Mouse (Mus musculus): ENCODE measurements around the gene Pdzk1ip1. TPM values are rescaled to one million over a fixed set of nuclear protein-coding genes. Genes with fewer than 3 reads are reported as not detected.
A peak's percentile ranks its signal among the peaks of the same experiment; 100 is the strongest.

Gene Pdzk1ip1
- total RNA-seq, 2 experiments from 2014 or later: 0.42 to 0.67 TPM

GRCm38 (mm10) chr4:115075204-115075915 lies 13.1 kb upstream of the Pdzk1ip1 start:
- peak; percentile 32 to 69 for DNase-seq

GRCm38 (mm10) chr4:115078892-115079820 lies 9.4 kb upstream of the Pdzk1ip1 start:
- DNase-seq: peak in 1 of 2 experiments; percentile 42

GRCm38 (mm10) chr4:115079821-115080349 lies 8.6 kb upstream of the Pdzk1ip1 start:
- DNase-seq: no peak

GRCm38 (mm10) chr4:115083031-115083430 lies 5.5 kb upstream of the Pdzk1ip1 start:
- no peak for DNase-seq

GRCm38 (mm10) chr4:115085522-115086095 lies 2.9 kb upstream of the Pdzk1ip1 start:
- DNase-seq: peak; percentile 59 to 78

- DNase-seq: no peak
These were observed 2.3 kb upstream of the Pdzk1ip1 start for GRCm38 (mm10) chr4:115086257-115086656.

- DNase-seq: no peak
These were observed 1.6 kb upstream of the Pdzk1ip1 start for GRCm38 (mm10) chr4:115086763-115087415.

GRCm38 (mm10) chr4:115090592-115090991 lies 2.1 kb downstream of the Pdzk1ip1 start:
- no peak for DNase-seq

GRCm38 (mm10) chr4:115091806-115092205 lies 3.3 kb downstream of the Pdzk1ip1 start:
- DNase-seq: no peak

GRCm38 (mm10) chr4:115093331-115093864 lies 4.9 kb downstream of the Pdzk1ip1 start:
- no peak for DNase-seq

GRCm38 (mm10) chr4:115094056-115094455 lies 5.5 kb downstream of the Pdzk1ip1 start:
- no peak for DNase-seq

GRCm38 (mm10) chr4:115095671-115096434 lies 7.3 kb downstream of the Pdzk1ip1 start:
- DNase-seq: peak; percentile 29 to 35

- DNase-seq: peak in 1 of 2 experiments; percentile 19
These were observed 8.1 kb downstream of the Pdzk1ip1 start for GRCm38 (mm10) chr4:115096435-115097145.

GRCm38 (mm10) chr4:115097146-115097496 lies 8.6 kb downstream of the Pdzk1ip1 start:
- DNase-seq: peak in 1 of 2 experiments; percentile 38

- peak; percentile 47 to 67 for DNase-seq
These were observed 13.2 kb downstream of the Pdzk1ip1 start for GRCm38 (mm10) chr4:115101682-115102081.

GRCm38 (mm10) chr4:115103510-115103909 lies 15.0 kb downstream of the Pdzk1ip1 start:
- DNase-seq: no peak

- no peak for DNase-seq
These were observed 22.7 kb downstream of the Pdzk1ip1 start for GRCm38 (mm10) chr4:115111167-115111566.

- DNase-seq: no peak
These were observed 24.8 kb downstream of the Pdzk1ip1 start for GRCm38 (mm10) chr4:115113266-115113665.

- DNase-seq: no peak
These were observed 31.1 kb downstream of the Pdzk1ip1 start for GRCm38 (mm10) chr4:115119642-115120041.

- no peak for DNase-seq
These were observed 32.7 kb downstream of the Pdzk1ip1 start for GRCm38 (mm10) chr4:115121162-115121561.

All from heart, adult 18-20 months (tissue).